ENCODE assay signal across 12 mouse cellular contexts in genomic region chr1:21349341-21349740, GRCm38 (mm10).
"Had no signal": no experiment of that assay in that cellular context is flagged by ENCODE, and none has a peak within 500 bp of the region (broad histone marks: within the 10 kb centered on the region; RNA-seq: fewer than 3 reads in every experiment).

Khdc1a (plus strand) TSS chr1:21349641.

- DNase-seq: retina, postnatal 1 day; right cerebral cortex, adult 18-20 months; right cerebral cortex, postnatal 14 days; right cerebral cortex, postnatal 25 days; right cerebral cortex, postnatal 4 days; spleen, adult 18-20 months; thymus, adult 18-20 months; thymus, adult 2 months; thymus, postnatal 14 days; thymus, postnatal 25 days; thymus, postnatal 36 days; thymus, postnatal 4 days had no signal
